Mouse (Mus musculus) hindbrain, embryonic 12.5 days (tissue): ENCODE measurements around the gene Gm28038. TPM values are rescaled to one million over a fixed set of nuclear protein-coding genes. Genes with fewer than 3 reads are reported as not detected.
A peak's percentile ranks its signal among the peaks of the same experiment; 100 is the strongest.

ENCODE experiments used
- ATAC-seq: fragments of 200-750 bp; cut with Nextera tagmentation; 2 replicates; pipeline ENCODE4 v1.8.0; 2017; ENCODE audit warnings: moderate TSS enrichment; ENCODE audit not compliant: low FRiP score
- H3K27ac ChIP-seq: fragments of 300-500 bp; sonication (generic); 2 replicates; pipeline ENCODE4 v1.5.1; 2016; ENCODE audit warnings: mild to moderate bottlenecking
- H3K27me3 ChIP-seq: fragments of 300-500 bp; sonication (generic); 2 replicates; pipeline ENCODE4 v1.6.1; 2016; ENCODE audit warnings: mild to moderate bottlenecking
- H3K36me3 ChIP-seq: fragments of 300-500 bp; sonication (generic); 2 replicates; pipeline ENCODE4 v1.6.1; 2016; ENCODE audit warnings: mild to moderate bottlenecking
- H3K4me1 ChIP-seq: fragments of 300-500 bp; sonication (generic); 2 replicates; pipeline ENCODE4 v1.6.1; 2016
- H3K4me2 ChIP-seq: fragments of 300-500 bp; sonication (generic); replicated peaks from 2 replicates; pipeline ENCODE4 v1.6.1; 2016; ENCODE audit warnings: mild to moderate bottlenecking
- H3K4me3 ChIP-seq: fragments of 300-500 bp; sonication (generic); 2 replicates; pipeline ENCODE4 v1.5.1; 2016; ENCODE audit warnings: mild to moderate bottlenecking
- H3K9ac ChIP-seq: fragments of 300-500 bp; sonication (generic); 2 replicates; pipeline ENCODE4 v1.6.1; 2016; ENCODE audit warnings: mild to moderate bottlenecking, moderate library complexity
- H3K9me3 ChIP-seq: fragments of 300-500 bp; sonication (generic); replicated peaks from 2 replicates; pipeline ENCODE4 v1.6.1; 2016; ENCODE audit warnings: mild to moderate bottlenecking
- WGBS: fragments of 180-500 bp; shearing (Covaris S2); methylation state at CpG from one replicate; pipeline ENCODE4 v1.1.7; 2016; 5-methylcytosine and 5-hydroxymethylcytosine counted together
- polyA plus RNA-seq: library from polyadenylated mRNA; unstranded; fragments of >200 nt; fragmentation: Nextera tagmentation; extraction: Ambion mirVana; gene quantifications from 2 replicates; pipeline ENCODE4 v1.2.1, GENCODE M21; 2016

Gene Gm28038
- polyA plus RNA-seq, 1 experiment from 2014 or later, result not detected

DNA sequence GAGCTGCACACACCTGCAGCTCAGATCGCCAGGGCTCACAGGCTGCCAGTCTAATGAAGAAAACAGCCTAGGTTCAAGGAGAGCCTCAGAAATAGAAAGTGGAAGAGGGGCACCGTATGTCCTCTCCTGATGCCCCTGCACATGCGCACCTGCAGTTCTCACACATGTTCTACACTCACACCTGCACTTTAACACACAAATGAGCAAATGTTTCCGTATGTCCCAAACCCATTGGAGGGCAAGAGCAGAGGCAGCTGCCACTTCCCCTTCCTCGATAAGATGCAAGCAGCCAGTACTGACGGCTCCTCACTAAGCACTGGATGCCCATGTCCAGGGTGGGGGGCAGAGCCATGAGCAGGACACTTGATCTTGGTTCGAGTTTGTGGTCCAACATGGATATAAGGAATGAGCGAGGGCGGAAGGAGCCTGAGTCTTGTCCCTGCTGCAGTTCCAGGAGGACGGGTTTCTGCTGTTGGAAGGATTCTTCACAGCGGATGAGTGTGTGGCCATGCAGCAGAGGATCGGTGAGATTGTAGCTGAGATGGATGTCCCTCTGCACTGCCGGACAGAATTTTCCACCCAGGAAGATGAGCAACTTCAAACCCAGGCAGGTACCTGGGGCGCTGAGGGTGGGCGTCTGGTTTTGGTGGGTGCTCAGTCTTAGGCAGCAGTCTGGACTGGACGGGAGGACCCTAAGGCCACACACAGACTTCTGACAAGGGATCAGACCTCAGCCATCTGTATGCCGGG lies 11.4 kb upstream of the Gm28038 start:
- no peak overlapping the region for H3K27ac ChIP-seq
- no peaks in the 10 kb centered on the region; the same call in 1 of the 2 replicates for H3K27me3 ChIP-seq
- ATAC-seq, result no peak
- no peak overlapping the region for H3K4me2 ChIP-seq
- peaks cover 25% of the 10 kb centered on the region for H3K4me1 ChIP-seq
- 0 out of 2 replicates have a peak overlapping the region, but pooled peaks have one; percentile 8 for H3K9ac ChIP-seq
- 90% methylated on average over 17 of the region's 17 CpGs for WGBS
- peaks cover 10% of the 10 kb centered on the region for H3K36me3 ChIP-seq
- no peaks in the 10 kb centered on the region for H3K9me3 ChIP-seq
- H3K4me3 ChIP-seq, result no peak overlapping the region

DNA sequence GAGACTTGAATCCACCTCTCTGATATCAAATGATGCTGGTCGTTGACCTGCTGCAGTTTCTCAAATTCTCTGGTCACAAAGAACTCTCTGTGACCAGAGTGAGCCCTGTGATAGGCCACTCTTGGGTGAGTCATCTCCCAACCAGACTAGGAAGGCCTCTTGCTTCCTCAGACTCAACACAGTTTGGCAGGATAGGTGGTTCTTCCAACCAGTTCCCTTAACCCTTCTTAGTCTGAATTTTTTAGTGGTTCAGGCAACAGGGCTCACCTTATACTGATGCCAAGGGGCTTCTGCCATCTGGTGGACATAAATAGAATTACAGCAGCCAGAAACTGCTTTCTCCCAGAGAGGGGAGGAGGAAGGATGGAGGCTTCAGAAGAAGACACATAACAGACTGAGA lies 10.7 kb upstream of the Gm28038 start:
- ATAC-seq, result 0 out of 2 replicates have a peak, but pooled peaks have one; percentile 35
- H3K27me3 ChIP-seq, result no peaks in the 10 kb centered on the region; the same call in 1 of the 2 replicates

GRCm38 (mm10) chr2:30281651-30282050 lies 808 bp downstream of the Gm28038 start:
- Histone ChIP-seq H3K4me3 (no peak overlapping the region), H3K27ac (no peak overlapping the region), H3K27me3 (no peaks in the 10 kb centered on the region), H3K4me1 (peaks cover 12% of the 10 kb centered on the region), H3K4me2 (no peak overlapping the region), H3K9me3 (no peaks in the 10 kb centered on the region), H3K9ac (no peak overlapping the region), H3K36me3 (peaks cover 5% of the 10 kb centered on the region; the same call in 1 of the 2 replicates)
- ATAC-seq, result no peak
- 91% methylated on average over 3 of the region's 3 CpGs for WGBS

More for the DNA sequence above, 10.7 kb upstream of the Gm28038 start:
- Histone ChIP-seq H3K4me3 (no peak overlapping the region), H3K4me1 (peaks cover 23% of the 10 kb centered on the region), H3K9me3 (no peaks in the 10 kb centered on the region), H3K27ac (no peak overlapping the region), H3K4me2 (no peak overlapping the region), H3K36me3 (peaks cover 3% of the 10 kb centered on the region; the same call in 1 of the 2 replicates), H3K9ac (no peak overlapping the region)
- 56% methylated on average over 1 of the region's 1 CpGs for WGBS

- Histone ChIP-seq H3K4me3 (no peak overlapping the region), H3K27me3 (no peaks in the 10 kb centered on the region), H3K9me3 (no peaks in the 10 kb centered on the region), H3K4me2 (no peak overlapping the region), H3K27ac (no peak overlapping the region), H3K36me3 (peaks cover 5% of the 10 kb centered on the region; the same call in 1 of the 2 replicates), H3K4me1 (peaks cover 23% of the 10 kb centered on the region), H3K9ac (no peak overlapping the region)
- no peak for ATAC-seq
- WGBS, result 93% methylated on average over 2 of the region's 2 CpGs
Observed at GRCm38 (mm10) chr2:30283193-30283592, 2.4 kb downstream of the Gm28038 start.

GRCm38 (mm10) chr2:30285004-30285403 lies 4.2 kb downstream of the Gm28038 start:
- no peak for ATAC-seq
- Histone ChIP-seq H3K36me3 (peaks cover 5% of the 10 kb centered on the region; the same call in 1 of the 2 replicates), H3K9ac (0 out of 2 replicates have a peak overlapping the region, but pooled peaks have one; percentile 94), H3K4me2 (peak overlapping the region; percentile 98), H3K4me1 (peaks cover 23% of the 10 kb centered on the region), H3K27me3 (no peaks in the 10 kb centered on the region), H3K27ac (no peak overlapping the region), H3K9me3 (no peaks in the 10 kb centered on the region), H3K4me3 (peak overlapping the region; percentile 96)
- 93% methylated on average over 5 of the region's 5 CpGs for WGBS

DNA sequence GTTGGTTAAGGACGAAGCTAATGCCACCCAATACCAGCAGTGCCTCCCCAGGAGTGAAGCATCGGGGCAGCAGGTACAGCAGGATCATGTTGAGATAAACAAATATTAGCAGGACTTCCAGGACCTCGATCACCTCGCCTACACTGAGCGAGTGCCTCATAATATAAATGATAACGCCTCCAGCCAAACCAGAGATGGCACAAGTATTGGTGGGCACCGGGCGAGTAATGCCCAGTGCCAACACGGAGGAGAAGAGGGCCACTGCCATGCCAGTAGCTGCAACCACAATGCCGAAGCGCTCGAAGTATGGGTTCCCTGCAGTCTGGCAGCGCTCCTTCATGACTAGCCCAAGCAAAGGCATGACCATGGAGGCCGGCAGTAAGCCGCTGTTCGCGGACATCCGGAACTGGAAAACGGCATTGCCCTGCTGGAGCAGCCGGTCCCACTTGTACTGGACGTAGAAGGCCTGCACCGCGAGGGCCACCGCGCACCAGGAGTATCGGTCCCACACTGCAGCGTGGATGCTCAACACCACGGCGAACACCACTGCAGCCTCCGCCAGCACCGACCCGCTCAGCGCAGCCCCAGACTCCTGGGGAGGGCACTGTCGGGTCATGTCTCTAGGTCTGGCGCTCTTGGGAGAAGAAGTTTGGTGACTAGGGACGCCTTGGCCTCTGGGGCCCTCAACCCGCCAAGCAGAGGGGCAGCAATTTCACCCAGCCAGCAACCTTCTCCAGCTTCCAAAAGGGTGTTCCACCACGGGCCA lies 4.8 kb downstream of the Gm28038 start:
- Histone ChIP-seq H3K4me1 (peaks cover 23% of the 10 kb centered on the region), H3K36me3 (peaks cover 5% of the 10 kb centered on the region; the same call in 1 of the 2 replicates), H3K4me3 (peak overlapping the region; percentile 96), H3K4me2 (peak overlapping the region; percentile 98), H3K27me3 (no peaks in the 10 kb centered on the region), H3K9ac (peak overlapping the region; percentile 94), H3K27ac (peak overlapping the region; percentile 73; the same call in 1 of the 2 replicates), H3K9me3 (no peaks in the 10 kb centered on the region)
- WGBS, result 18% methylated on average over 38 of the region's 38 CpGs
- ATAC-seq, result peak; percentile 71

DNA sequence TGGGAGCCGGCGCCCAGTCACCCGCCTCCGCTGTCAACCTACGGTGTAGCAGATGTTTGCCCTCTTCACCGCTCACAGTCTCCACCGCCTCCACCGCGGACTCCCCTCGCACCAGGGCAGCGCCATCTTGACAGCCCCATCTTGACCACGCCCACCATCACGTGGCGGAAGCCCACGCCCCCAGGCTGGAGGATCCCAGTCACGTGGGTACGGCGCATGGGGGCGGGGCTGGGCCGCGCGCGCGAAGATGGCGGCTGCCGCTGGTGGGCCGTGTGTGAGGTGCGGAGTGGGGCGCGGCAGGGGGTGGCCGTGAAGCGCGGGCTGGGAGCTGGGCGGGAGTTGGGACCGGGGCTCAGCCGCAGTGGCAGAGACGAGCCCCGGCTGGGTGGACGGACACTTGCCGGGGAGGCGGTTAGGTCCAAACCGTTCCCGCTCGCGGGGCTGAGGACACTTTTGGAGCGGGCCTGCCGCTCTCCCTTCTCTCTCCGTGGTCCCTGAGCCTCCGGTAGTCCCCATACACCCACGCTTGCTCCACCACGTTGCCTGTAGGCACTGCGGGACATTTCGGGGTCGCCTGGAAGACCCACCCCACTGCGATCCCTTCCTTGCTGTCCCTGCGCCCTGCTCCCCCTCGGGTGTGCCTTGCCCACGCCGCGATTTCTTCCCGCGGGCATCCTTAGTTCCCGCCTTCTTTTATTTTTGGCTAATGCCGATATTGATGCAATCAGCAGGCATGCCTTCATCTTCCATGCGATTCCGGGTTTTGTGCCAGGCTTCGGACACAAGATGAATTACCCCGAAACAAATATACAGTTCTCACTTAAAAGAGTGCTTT lies 5.6 kb downstream of the Gm28038 start, which contains the start of the genes Dolk and Nup188:
Dolk (minus strand) TSS at position 143 of the 835 bp plus-strand sequence.
Nup188 (plus strand) TSS at position 206 of the 835 bp plus-strand sequence.
- peak; percentile 93 for ATAC-seq
- peak within 1 kb of the TSS; percentile 94 for H3K9ac ChIP-seq
- WGBS, result under 1% methylated on average over 63 of the region's 68 CpGs
- no peaks in the 10 kb centered on the region for H3K27me3 ChIP-seq
- peaks cover 23% of the 10 kb centered on the region for H3K4me1 ChIP-seq
- H3K4me3 ChIP-seq, result peak within 1 kb of the TSS; percentile 96
- no peaks in the 10 kb centered on the region for H3K9me3 ChIP-seq
- H3K36me3 ChIP-seq, result peaks cover 5% of the 10 kb centered on the region; the same call in 1 of the 2 replicates
- H3K4me2 ChIP-seq, result peak within 1 kb of the TSS; percentile 98
- H3K27ac ChIP-seq, result peak within 1 kb of the TSS; percentile 73

GRCm38 (mm10) chr2:30287027-30287373 lies 6.2 kb downstream of the Gm28038 start:
- H3K36me3 ChIP-seq, result peaks cover 5% of the 10 kb centered on the region; the same call in 1 of the 2 replicates
- H3K4me1 ChIP-seq, result peaks cover 23% of the 10 kb centered on the region
- H3K4me2 ChIP-seq, result peak overlapping the region; percentile 98
- peak overlapping the region; percentile 96 for H3K4me3 ChIP-seq
- H3K27ac ChIP-seq, result peak overlapping the region; percentile 73
- H3K27me3 ChIP-seq, result no peaks in the 10 kb centered on the region
- ATAC-seq, result no peak
- 1% methylated on average over 10 of the region's 10 CpGs for WGBS
- H3K9me3 ChIP-seq, result no peaks in the 10 kb centered on the region
- H3K9ac ChIP-seq, result peak overlapping the region; percentile 94

DNA sequence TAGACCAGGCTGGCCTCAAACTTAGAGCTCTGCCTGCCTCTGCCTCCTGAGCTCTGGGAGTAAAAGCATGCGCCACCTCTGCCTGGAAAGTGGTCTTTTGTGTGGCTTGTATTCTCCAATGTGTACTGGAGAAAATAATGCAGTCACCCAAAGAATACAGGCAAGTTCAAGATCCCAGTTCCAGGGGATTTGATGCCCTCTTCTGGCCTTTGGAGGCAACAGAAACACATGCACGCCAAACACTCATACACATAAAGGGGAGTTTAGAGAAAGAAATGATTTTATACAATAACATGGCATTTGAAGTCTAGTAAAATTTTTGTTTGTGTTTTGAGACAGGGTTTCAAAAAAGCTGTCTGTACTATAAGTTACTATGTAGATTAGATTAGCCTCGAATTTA lies 18.7 kb downstream of the Gm28038 start:
- peaks cover 73% of the 10 kb centered on the region for H3K36me3 ChIP-seq
- 81% methylated on average over 3 of the region's 3 CpGs for WGBS
- no peak overlapping the region for H3K4me3 ChIP-seq

DNA sequence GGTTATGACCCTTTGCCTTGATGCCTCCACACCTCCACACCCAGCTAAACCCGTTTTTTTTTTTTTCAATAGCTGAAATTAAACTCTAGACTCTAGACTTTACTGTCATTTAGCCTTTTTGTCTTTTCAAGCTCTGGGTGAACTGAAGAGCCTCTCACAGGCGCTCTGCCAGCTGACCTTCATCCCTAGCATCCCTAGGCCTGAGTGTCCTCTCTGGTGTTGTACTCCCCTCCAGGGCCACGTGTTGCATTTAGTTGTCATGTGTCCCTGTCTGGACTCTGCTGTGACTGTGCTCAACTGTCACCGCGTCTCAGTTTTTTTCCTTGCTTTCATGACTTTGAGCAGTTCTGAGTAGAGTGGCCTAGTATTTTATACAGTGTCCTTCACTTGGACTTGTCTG lies 19.1 kb downstream of the Gm28038 start:
- Histone ChIP-seq H3K36me3 (peaks cover 77% of the 10 kb centered on the region), H3K4me1 (no peaks in the 10 kb centered on the region), H3K9ac (no peak overlapping the region), H3K27ac (no peak overlapping the region), H3K4me2 (no peak overlapping the region), H3K4me3 (no peak overlapping the region), H3K9me3 (no peaks in the 10 kb centered on the region), H3K27me3 (no peaks in the 10 kb centered on the region)
- 92% methylated on average over 5 of the region's 5 CpGs for WGBS
- no peak for ATAC-seq

More for the DNA sequence above, 18.7 kb downstream of the Gm28038 start:
- no peak for ATAC-seq
- no peaks in the 10 kb centered on the region for H3K4me1 ChIP-seq
- H3K9me3 ChIP-seq, result no peaks in the 10 kb centered on the region
- H3K9ac ChIP-seq, result no peak overlapping the region
- H3K27me3 ChIP-seq, result no peaks in the 10 kb centered on the region
- no peak overlapping the region for H3K4me2 ChIP-seq
- no peak overlapping the region for H3K27ac ChIP-seq

- no peak overlapping the region for H3K4me2 ChIP-seq
- WGBS, result 96% methylated on average over 7 of the region's 7 CpGs
- no peaks in the 10 kb centered on the region for H3K27me3 ChIP-seq
- no peak for ATAC-seq
- no peaks in the 10 kb centered on the region for H3K9me3 ChIP-seq
- H3K4me1 ChIP-seq, result no peaks in the 10 kb centered on the region
- no peak overlapping the region for H3K9ac ChIP-seq
- no peak overlapping the region for H3K4me3 ChIP-seq
- H3K36me3 ChIP-seq, result peaks cover 92% of the 10 kb centered on the region
- no peak overlapping the region for H3K27ac ChIP-seq
Observed at GRCm38 (mm10) chr2:30306087-30306486, 25.2 kb downstream of the Gm28038 start.
